Mouse (Mus musculus) heart, adult 2 months (tissue): ENCODE measurements around the gene Abo.
A peak's percentile ranks its signal among the peaks of the same experiment; 100 is the strongest.

Experiments used
- CTCF ChIP-seq: fragments of 200-600 bp; IDR thresholded peaks from 2 replicates; pipeline ENCODE4 v1.8.1; 2022; ENCODE audit warnings: antibody characterized with exemption, mild to moderate bottlenecking, moderate library complexity
- EP300 ChIP-seq: fragments of 200-500 bp; IDR thresholded peaks from 2 replicates; pipeline ENCODE4 v1.6.1; 2011; ENCODE audit warnings: low read depth, low read length, control low read depth; ENCODE audit not compliant: insufficient read depth
- POLR2A ChIP-seq: fragments of 200-500 bp; IDR thresholded peaks from 2 replicates; pipeline ENCODE4 v1.6.1; 2011; ENCODE audit warnings: mild to moderate bottlenecking, low read depth, low read length, control low read depth; ENCODE audit not compliant: insufficient read depth

GRCm38 (mm10) chr2:26909387-26909784 lies 44.6 kb upstream of the Abo start:
- TF ChIP-seq CTCF (peak; percentile 32), POLR2A (no peak), EP300 (no peak)
